In genomic region chr1:175255224-175255623, GRCm38 (mm10) we compare ENCODE assay signal across 22 mouse cellular contexts.
DNase-seq lines count a peak whose midpoint lies in the region; ATAC-seq and TF ChIP-seq lines count a peak whose summit lies in the region.
"Had no signal": no experiment of that assay in that cellular context is flagged by ENCODE, and none has a peak within 500 bp of the region (broad histone marks: within the 10 kb centered on the region; RNA-seq: fewer than 3 reads in every experiment).

No protein-coding gene starts in this region.

- peaks cover 6% of the 10 kb centered on the region for H3K4me1 ChIP-seq in heart, embryonic 13.5 days
- no peaks in the 10 kb centered on the region for H3K4me1 ChIP-seq in lung, embryonic 14.5 days (ENCODE audit: insufficient read depth)
- peaks cover 6% of the 10 kb centered on the region; the same call in 1 of the 2 replicates for H3K4me1 ChIP-seq in neural tube, embryonic 15.5 days
- H3K4me1 ChIP-seq: embryonic facial prominence, embryonic 13.5 days; forebrain, embryonic 12.5 days; heart, embryonic 10.5 days had no signal

- 37% methylated on average over 3 of the region's 3 CpGs for WGBS in heart, embryonic 13.5 days
- WGBS in lung, embryonic 14.5 days, result 50% methylated on average over 3 of the region's 3 CpGs
- 61% methylated on average over 3 of the region's 3 CpGs for WGBS in neural tube, embryonic 15.5 days

- DNase-seq in heart, adult 9 months (ENCODE audit: low spot score in 2 of 2), result no peak
- DNase-seq in lung, embryonic 14.5 days, result no peak
- no peak for DNase-seq in lung, postnatal 14 days
- no peak for DNase-seq in neural tube, embryonic 10.5 days (ENCODE audit: extremely low spot score, low spot score)
- DNase-seq in telencephalon, adult 2 months (ENCODE audit: low read depth, low spot score), result peak; percentile 47
- DNase-seq in Muller cell, postnatal 12 days (ENCODE audit: inconsistent ontology term), result no peak
- DNase-seq: adrenal gland, adult 8-10 months; adrenal gland, postnatal 36 days; cerebellum, adult 11-12 months; cerebellum, adult 9-10 months; cerebellum, postnatal 25 days; gastrocnemius, adult 2 months; gastrocnemius, postnatal 36 days; heart, adult 11 months; heart, postnatal 14 days had no signal

- no peak for ATAC-seq in heart, embryonic 13.5 days (ENCODE audit: extremely low read depth, insufficient number of reproducible peaks, low FRiP score, low TSS enrichment)
- peak; percentile 21; the same call in 1 of the 2 replicates for ATAC-seq in lung, embryonic 14.5 days (ENCODE audit: insufficient read depth)
- ATAC-seq in neural tube, embryonic 15.5 days (ENCODE audit: low FRiP score), result no peak

- no peaks in the 10 kb centered on the region for H3K9me3 ChIP-seq in heart, embryonic 13.5 days
- no peaks in the 10 kb centered on the region for H3K9me3 ChIP-seq in lung, embryonic 14.5 days (ENCODE audit: low read depth, low read length)
- H3K9me3 ChIP-seq in neural tube, embryonic 15.5 days (replicated peaks), result no peaks in the 10 kb centered on the region
- H3K9me3 ChIP-seq: embryonic facial prominence, embryonic 13.5 days; forebrain, embryonic 12.5 days; heart, embryonic 10.5 days; heart, embryonic 15.5 days had no signal

- H3K4me2 ChIP-seq in heart, embryonic 13.5 days, result no peak overlapping the region
- no peak overlapping the region for H3K4me2 ChIP-seq in lung, embryonic 14.5 days
- H3K4me2 ChIP-seq in neural tube, embryonic 15.5 days, result no peak overlapping the region
- H3K4me2 ChIP-seq: embryonic facial prominence, embryonic 13.5 days; forebrain, embryonic 12.5 days; heart, embryonic 15.5 days; hindbrain, embryonic 14.5 days had no signal

- no peak for TF ChIP-seq CTCF in lung, embryonic 14.5 days (IDR thresholded peaks at IDR 0.05; ENCODE audit: low read depth)

- H3K4me3 ChIP-seq in heart, embryonic 13.5 days, result no peak overlapping the region
- H3K4me3 ChIP-seq in lung, embryonic 14.5 days (ENCODE audit: low read depth, low read length), result no peak overlapping the region
- no peak overlapping the region for H3K4me3 ChIP-seq in neural tube, embryonic 15.5 days (replicated peaks)
- H3K4me3 ChIP-seq: embryonic facial prominence, embryonic 13.5 days; forebrain, embryonic 12.5 days; gastrocnemius, adult 2 months; heart, embryonic 10.5 days; heart, embryonic 15.5 days had no signal

- H3K36me3 ChIP-seq in heart, embryonic 13.5 days, result no peaks in the 10 kb centered on the region
- H3K36me3 ChIP-seq in lung, embryonic 14.5 days (ENCODE audit: insufficient read depth), result no peaks in the 10 kb centered on the region
- no peaks in the 10 kb centered on the region for H3K36me3 ChIP-seq in neural tube, embryonic 15.5 days
- H3K36me3 ChIP-seq: embryonic facial prominence, embryonic 13.5 days; forebrain, embryonic 12.5 days; heart, embryonic 10.5 days; heart, embryonic 15.5 days had no signal

- no peaks in the 10 kb centered on the region for H3K27me3 ChIP-seq in heart, embryonic 13.5 days (replicated peaks)
- no peaks in the 10 kb centered on the region for H3K27me3 ChIP-seq in lung, embryonic 14.5 days (ENCODE audit: insufficient read depth, low read length)
- no peaks in the 10 kb centered on the region for H3K27me3 ChIP-seq in neural tube, embryonic 15.5 days (replicated peaks)
- H3K27me3 ChIP-seq: embryonic facial prominence, embryonic 13.5 days; forebrain, embryonic 12.5 days; heart, embryonic 15.5 days had no signal

- H3K9ac ChIP-seq in heart, embryonic 13.5 days, result no peak overlapping the region
- H3K9ac ChIP-seq in lung, embryonic 14.5 days, result no peak overlapping the region
- H3K9ac ChIP-seq in neural tube, embryonic 15.5 days (replicated peaks), result no peak overlapping the region
- H3K9ac ChIP-seq: embryonic facial prominence, embryonic 13.5 days; forebrain, embryonic 12.5 days; heart, embryonic 15.5 days; hindbrain, embryonic 14.5 days had no signal

- peak overlapping the region; percentile 25; the same call in 1 of the 2 replicates for H3K27ac ChIP-seq in heart, embryonic 13.5 days (replicated peaks)
- H3K27ac ChIP-seq in lung, embryonic 14.5 days (ENCODE audit: low read depth), result no peak overlapping the region
- H3K27ac ChIP-seq in neural tube, embryonic 15.5 days (replicated peaks), result 0 out of 2 replicates have a peak overlapping the region, but pooled peaks have one; percentile 23
- H3K27ac ChIP-seq: embryonic facial prominence, embryonic 13.5 days; forebrain, embryonic 12.5 days; gastrocnemius, adult 2 months; heart, embryonic 10.5 days; heart, embryonic 15.5 days; hindbrain, embryonic 14.5 days had no signal
